Mouse (Mus musculus): ENCODE results near the gene Nisch. TPM values are rescaled to one million over a fixed set of nuclear protein-coding genes. Genes with fewer than 3 reads are reported as not detected.

The Nisch gene
- polyA plus RNA-seq, 1 experiment from 2014 or later, result 322 TPM

GRCm38 (mm10) chr14:31209133-31209557 lies 7.6 kb downstream of the Nisch start:
- Histone ChIP-seq H3K9ac (ENCODE audit: low read length) (no peak overlapping the region), H3K4me3 (ENCODE audit: low read depth, low read length) (no peak overlapping the region)
- 84% methylated on average over 4 of the region's 4 CpGs for WGBS

GRCm38 (mm10) chr14:31208084-31208483 lies 8.7 kb downstream of the Nisch start, which contains the start of gene Tnnc1:
Gene Tnnc1, plus strand, starts transcription at chr14:31208312.
- Histone ChIP-seq H3K27ac (ENCODE audit: low read depth, low read length) (no peak within 1 kb of the TSS), H3K9ac (ENCODE audit: low read length) (no peak within 1 kb of the TSS), H3K4me3 (ENCODE audit: low read depth, low read length) (0 out of 2 replicates have a peak within 1 kb of the TSS, but pooled peaks have one; percentile 87), H3K36me3 (ENCODE audit: control insufficient read depth, insufficient read depth, low read length) (peaks cover 7% of the 10 kb centered on the region), H3K4me2 (ENCODE audit: low read depth) (peak within 1 kb of the TSS; percentile 95), H3K4me1 (ENCODE audit: control insufficient read depth, insufficient read depth, low read length) (peaks cover 10% of the 10 kb centered on the region), H3K27me3 (ENCODE audit: control insufficient read depth, insufficient read depth, low read length) (no peaks in the 10 kb centered on the region), H3K9me3 (ENCODE audit: control insufficient read depth, low read length) (no peaks in the 10 kb centered on the region)
- 68% methylated on average over 2 of the region's 2 CpGs for WGBS
- ATAC-seq (ENCODE audit: insufficient read depth, low FRiP score, low TSS enrichment) (no peak), DNase-seq (ENCODE audit: low spot score) (no peak)

More at GRCm38 (mm10) chr14:31209133-31209557, 7.6 kb downstream of the Nisch start:
- H3K27ac ChIP-seq (ENCODE audit: low read depth, low read length), result no peak overlapping the region
- no peaks in the 10 kb centered on the region for H3K9me3 ChIP-seq (ENCODE audit: control insufficient read depth, low read length)
- H3K4me2 ChIP-seq (ENCODE audit: low read depth), result no peak overlapping the region
- H3K27me3 ChIP-seq (ENCODE audit: control insufficient read depth, insufficient read depth, low read length), result no peaks in the 10 kb centered on the region
- DNase-seq (ENCODE audit: low spot score) (no peak), ATAC-seq (ENCODE audit: insufficient read depth, low FRiP score, low TSS enrichment) (no peak)
- no peaks in the 10 kb centered on the region for H3K36me3 ChIP-seq (ENCODE audit: control insufficient read depth, insufficient read depth, low read length)
- peaks cover 10% of the 10 kb centered on the region for H3K4me1 ChIP-seq (ENCODE audit: control insufficient read depth, insufficient read depth, low read length)

GRCm38 (mm10) chr14:31207070-31207830 lies 9.5 kb downstream of the Nisch start:
- H3K9ac ChIP-seq (ENCODE audit: low read length), result peak overlapping the region; percentile 47; the same call in 1 of the 2 replicates
- peak overlapping the region; percentile 95 for H3K4me2 ChIP-seq (ENCODE audit: low read depth)
- peaks cover 10% of the 10 kb centered on the region for H3K4me1 ChIP-seq (ENCODE audit: control insufficient read depth, insufficient read depth, low read length)
- no peaks in the 10 kb centered on the region for H3K9me3 ChIP-seq (ENCODE audit: control insufficient read depth, low read length)
- H3K4me3 ChIP-seq (ENCODE audit: low read depth, low read length), result peak overlapping the region; percentile 87
- peak; percentile 8; the same call in 1 of the 2 replicates for ATAC-seq (ENCODE audit: insufficient read depth, low FRiP score, low TSS enrichment)
- H3K27me3 ChIP-seq (ENCODE audit: control insufficient read depth, insufficient read depth, low read length), result no peaks in the 10 kb centered on the region
- DNase-seq (ENCODE audit: low spot score), result no peak
- no peak overlapping the region for H3K27ac ChIP-seq (ENCODE audit: low read depth, low read length)
- WGBS, result 81% methylated on average over 13 of the region's 13 CpGs
- peaks cover 9% of the 10 kb centered on the region for H3K36me3 ChIP-seq (ENCODE audit: control insufficient read depth, insufficient read depth, low read length)

GRCm38 (mm10) chr14:31206472-31206981 lies 10.2 kb downstream of the Nisch start:
- Histone ChIP-seq H3K9me3 (ENCODE audit: control insufficient read depth, low read length) (no peaks in the 10 kb centered on the region), H3K27me3 (ENCODE audit: control insufficient read depth, insufficient read depth, low read length) (no peaks in the 10 kb centered on the region), H3K4me3 (ENCODE audit: low read depth, low read length) (peak overlapping the region; percentile 87), H3K4me1 (ENCODE audit: control insufficient read depth, insufficient read depth, low read length) (peaks cover 10% of the 10 kb centered on the region), H3K27ac (ENCODE audit: low read depth, low read length) (peak overlapping the region; percentile 79), H3K36me3 (ENCODE audit: control insufficient read depth, insufficient read depth, low read length) (peaks cover 12% of the 10 kb centered on the region), H3K4me2 (ENCODE audit: low read depth) (peak overlapping the region; percentile 95), H3K9ac (ENCODE audit: low read length) (peak overlapping the region; percentile 90)
- DNase-seq (ENCODE audit: low spot score), result peak; percentile 95
- WGBS, result under 1% methylated on average over 42 of the region's 48 CpGs
- peak; percentile 70 for ATAC-seq (ENCODE audit: insufficient read depth, low FRiP score, low TSS enrichment)

GRCm38 (mm10) chr14:31205562-31206467 lies 10.9 kb downstream of the Nisch start:
- Histone ChIP-seq H3K27me3 (ENCODE audit: control insufficient read depth, insufficient read depth, low read length) (no peaks in the 10 kb centered on the region), H3K9ac (ENCODE audit: low read length) (peak overlapping the region; percentile 90), H3K36me3 (ENCODE audit: control insufficient read depth, insufficient read depth, low read length) (peaks cover 12% of the 10 kb centered on the region), H3K9me3 (ENCODE audit: control insufficient read depth, low read length) (no peaks in the 10 kb centered on the region), H3K4me2 (ENCODE audit: low read depth) (peak overlapping the region; percentile 95), H3K4me3 (ENCODE audit: low read depth, low read length) (peak overlapping the region; percentile 87), H3K27ac (ENCODE audit: low read depth, low read length) (peak overlapping the region; percentile 79), H3K4me1 (ENCODE audit: control insufficient read depth, insufficient read depth, low read length) (peaks cover 10% of the 10 kb centered on the region)
- DNase-seq (ENCODE audit: low spot score) (peak; percentile 66), ATAC-seq (ENCODE audit: insufficient read depth, low FRiP score, low TSS enrichment) (peak; percentile 63)
- WGBS, result 2% methylated on average over 37 of the region's 39 CpGs

GRCm38 (mm10) chr14:31205244-31205561 lies 11.5 kb downstream of the Nisch start:
- Histone ChIP-seq H3K4me1 (ENCODE audit: control insufficient read depth, insufficient read depth, low read length) (peaks cover 10% of the 10 kb centered on the region), H3K27ac (ENCODE audit: low read depth, low read length) (peak overlapping the region; percentile 30; the same call in 1 of the 2 replicates), H3K4me3 (ENCODE audit: low read depth, low read length) (peak overlapping the region; percentile 87), H3K9ac (ENCODE audit: low read length) (peak overlapping the region; percentile 90), H3K4me2 (ENCODE audit: low read depth) (peak overlapping the region; percentile 95), H3K27me3 (ENCODE audit: control insufficient read depth, insufficient read depth, low read length) (no peaks in the 10 kb centered on the region), H3K9me3 (ENCODE audit: control insufficient read depth, low read length) (no peaks in the 10 kb centered on the region), H3K36me3 (ENCODE audit: control insufficient read depth, insufficient read depth, low read length) (peaks cover 14% of the 10 kb centered on the region)
- DNase-seq (ENCODE audit: low spot score) (peak; percentile 27), ATAC-seq (ENCODE audit: insufficient read depth, low FRiP score, low TSS enrichment) (no peak)
- 40% methylated on average over 8 of the region's 8 CpGs for WGBS

- Histone ChIP-seq H3K27ac (ENCODE audit: low read depth, low read length) (0 out of 2 replicates have a peak overlapping the region, but pooled peaks have one; percentile 20), H3K4me3 (ENCODE audit: low read depth, low read length) (peak overlapping the region; percentile 87), H3K4me2 (ENCODE audit: low read depth) (peak overlapping the region; percentile 95), H3K9ac (ENCODE audit: low read length) (peak overlapping the region; percentile 90), H3K36me3 (ENCODE audit: control insufficient read depth, insufficient read depth, low read length) (peaks cover 14% of the 10 kb centered on the region), H3K9me3 (ENCODE audit: control insufficient read depth, low read length) (no peaks in the 10 kb centered on the region), H3K27me3 (ENCODE audit: control insufficient read depth, insufficient read depth, low read length) (no peaks in the 10 kb centered on the region), H3K4me1 (ENCODE audit: control insufficient read depth, insufficient read depth, low read length) (peaks cover 10% of the 10 kb centered on the region)
- 81% methylated on average over 4 of the region's 4 CpGs for WGBS
- no peak for DNase-seq (ENCODE audit: low spot score)
- ATAC-seq (ENCODE audit: insufficient read depth, low FRiP score, low TSS enrichment), result no peak
Measured at GRCm38 (mm10) chr14:31204844-31205243, 11.9 kb downstream of the Nisch start.

- no peak overlapping the region for H3K4me2 ChIP-seq (ENCODE audit: low read depth)
- no peaks in the 10 kb centered on the region for H3K9me3 ChIP-seq (ENCODE audit: control insufficient read depth, low read length)
- no peak overlapping the region for H3K9ac ChIP-seq (ENCODE audit: low read length)
- H3K36me3 ChIP-seq (ENCODE audit: control insufficient read depth, insufficient read depth, low read length), result peaks cover 17% of the 10 kb centered on the region
- peaks cover 6% of the 10 kb centered on the region for H3K4me1 ChIP-seq (ENCODE audit: control insufficient read depth, insufficient read depth, low read length)
- ATAC-seq (ENCODE audit: insufficient read depth, low FRiP score, low TSS enrichment) (no peak), DNase-seq (ENCODE audit: low spot score) (no peak)
- H3K27me3 ChIP-seq (ENCODE audit: control insufficient read depth, insufficient read depth, low read length), result no peaks in the 10 kb centered on the region
- no peak overlapping the region for H3K27ac ChIP-seq (ENCODE audit: low read depth, low read length)
- 88% methylated on average over 3 of the region's 3 CpGs for WGBS
- no peak overlapping the region for H3K4me3 ChIP-seq (ENCODE audit: low read depth, low read length)
Measured at GRCm38 (mm10) chr14:31200038-31200437, 16.7 kb downstream of the Nisch start.

All from neural tube, embryonic 11.5 days (tissue).